In the genomic region with DNA sequence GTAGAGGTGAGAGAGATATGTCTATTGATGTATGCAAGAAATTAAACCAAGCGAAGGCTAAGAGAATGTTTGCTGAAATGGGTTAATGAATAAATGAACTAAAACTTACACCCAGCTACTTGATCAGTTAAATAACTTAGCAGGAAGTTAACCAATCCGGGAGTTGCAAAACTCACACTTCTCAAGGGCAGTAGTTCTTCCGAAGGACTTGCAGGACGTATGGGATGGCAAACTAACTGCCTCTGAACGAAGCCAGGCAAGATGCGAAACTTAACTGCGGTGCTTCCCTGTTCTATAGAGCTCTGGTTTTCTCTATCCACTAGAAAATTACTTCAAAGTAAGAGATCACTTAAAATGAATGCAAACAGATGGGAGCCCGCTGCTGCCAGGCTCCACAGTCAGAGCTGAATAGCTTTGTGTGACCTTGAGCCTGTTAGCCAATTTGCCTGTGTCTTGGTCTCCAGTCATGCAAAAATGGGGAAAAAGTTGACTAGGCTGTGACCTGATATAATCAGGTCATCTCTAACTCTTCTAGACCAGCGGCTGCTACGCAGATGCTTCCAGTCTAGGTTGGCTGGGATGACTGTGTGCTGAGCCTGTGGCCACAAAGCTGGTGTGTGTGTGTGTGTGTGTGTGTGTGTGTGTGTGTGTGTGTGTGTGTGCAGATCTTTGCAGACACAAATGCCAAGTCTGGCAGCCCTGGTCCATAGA, we compare ENCODE assay signal across 23 mouse cellular contexts. TPM values are rescaled to one million over a fixed set of nuclear protein-coding genes. Genes with fewer than 3 reads are reported as not detected.
DNase-seq lines count a peak whose midpoint lies in the region; ATAC-seq and TF ChIP-seq lines count a peak whose summit lies in the region.
"Had no signal": no experiment of that assay in that cellular context is flagged by ENCODE, and none has a peak within 500 bp of the region (broad histone marks: within the 10 kb centered on the region; RNA-seq: fewer than 3 reads in every experiment).

No protein-coding gene starts in this region.

- H3K9ac ChIP-seq in hindbrain, postnatal 0 days (replicated peaks; ENCODE audit: low read length) = no peak overlapping the region
- no peak overlapping the region for H3K9ac ChIP-seq in hindbrain, embryonic 14.5 days
- no peak overlapping the region for H3K9ac ChIP-seq in hindbrain, embryonic 16.5 days (ENCODE audit: low read depth, low read length)
- H3K9ac ChIP-seq: lung, embryonic 15.5 days had no signal

- no peaks in the 10 kb centered on the region for H3K27me3 ChIP-seq in hindbrain, postnatal 0 days (ENCODE audit: insufficient read depth, low read length)
- no peaks in the 10 kb centered on the region for H3K27me3 ChIP-seq in hindbrain, embryonic 14.5 days (ENCODE audit: control insufficient read depth, insufficient read depth, low read length)
- H3K27me3 ChIP-seq in embryonic facial prominence, embryonic 10.5 days (replicated peaks; ENCODE audit: low read depth, poor library complexity, severe bottlenecking) = no peaks in the 10 kb centered on the region
- H3K27me3 ChIP-seq in hindbrain, embryonic 16.5 days (replicated peaks; ENCODE audit: control insufficient read depth, insufficient read depth, low read length) = no peaks in the 10 kb centered on the region
- H3K27me3 ChIP-seq: lung, embryonic 15.5 days had no signal

- H3K4me3 ChIP-seq in hindbrain, postnatal 0 days (ENCODE audit: low read length) = no peak overlapping the region
- no peak overlapping the region for H3K4me3 ChIP-seq in hindbrain, embryonic 14.5 days (replicated peaks; ENCODE audit: low read length)
- no peak overlapping the region for H3K4me3 ChIP-seq in embryonic facial prominence, embryonic 10.5 days
- no peak overlapping the region for H3K4me3 ChIP-seq in hindbrain, embryonic 16.5 days (ENCODE audit: low read length)
- H3K4me3 ChIP-seq: lung, embryonic 15.5 days; midbrain, embryonic 10.5 days; myocyte had no signal

- H3K9me3 ChIP-seq in hindbrain, postnatal 0 days (ENCODE audit: low read length) = no peaks in the 10 kb centered on the region
- H3K9me3 ChIP-seq in hindbrain, embryonic 14.5 days (ENCODE audit: control insufficient read depth, low read length) = 0 out of 2 replicates have a peak, but pooled peaks cover 9% of the 10 kb centered on the region
- no peaks in the 10 kb centered on the region; the same call in 1 of the 2 replicates for H3K9me3 ChIP-seq in embryonic facial prominence, embryonic 10.5 days
- H3K9me3 ChIP-seq in hindbrain, embryonic 16.5 days (ENCODE audit: control insufficient read depth, low read length) = peaks cover 6% of the 10 kb centered on the region
- H3K9me3 ChIP-seq: lung, embryonic 15.5 days had no signal

- ATAC-seq in hindbrain, postnatal 0 days = no peak
- ATAC-seq in hindbrain, embryonic 14.5 days (ENCODE audit: low FRiP score) = no peak
- no peak for ATAC-seq in monocyte, adult 5-6 weeks (replicated peaks; ENCODE audit: insufficient number of reproducible peaks, low FRiP score, low TSS enrichment, poor library complexity, severe bottlenecking)
- ATAC-seq in megakaryocyte-erythroid progenitor cell, adult 5-6 weeks (replicated peaks; ENCODE audit: low FRiP score, low TSS enrichment, poor library complexity, severe bottlenecking) = no peak
- ATAC-seq in hindbrain, embryonic 16.5 days = no peak
- ATAC-seq: activated CD4-positive, CD25-positive, alpha-beta regulatory T cell, adult 4 months; intestine, embryonic 16.5 days had no signal

- H3K27ac ChIP-seq in hindbrain, postnatal 0 days = no peak overlapping the region
- H3K27ac ChIP-seq in hindbrain, embryonic 14.5 days = no peak overlapping the region
- H3K27ac ChIP-seq in embryonic facial prominence, embryonic 10.5 days (replicated peaks) = no peak overlapping the region
- no peak overlapping the region for H3K27ac ChIP-seq in hindbrain, embryonic 16.5 days (ENCODE audit: low read depth, low read length)
- H3K27ac ChIP-seq: lung, embryonic 15.5 days; midbrain, embryonic 10.5 days; stomach, postnatal 0 days had no signal

- TF ChIP-seq CTCF in hindbrain, postnatal 0 days (IDR thresholded peaks at IDR 0.05; ENCODE audit: low read depth) = no peak

- H3K36me3 ChIP-seq in hindbrain, postnatal 0 days (ENCODE audit: insufficient read depth, low read length) = no peaks in the 10 kb centered on the region
- no peaks in the 10 kb centered on the region for H3K36me3 ChIP-seq in hindbrain, embryonic 14.5 days (replicated peaks; ENCODE audit: control insufficient read depth, insufficient read depth)
- H3K36me3 ChIP-seq in embryonic facial prominence, embryonic 10.5 days (replicated peaks) = no peaks in the 10 kb centered on the region
- H3K36me3 ChIP-seq in hindbrain, embryonic 16.5 days (ENCODE audit: control insufficient read depth, insufficient read depth, low read length) = no peaks in the 10 kb centered on the region
- H3K36me3 ChIP-seq: lung, embryonic 15.5 days; midbrain, embryonic 10.5 days had no signal

- DNase-seq in hindbrain, postnatal 0 days (ENCODE audit: low spot score) = peak; percentile 41
- no peak for DNase-seq in hindbrain, embryonic 14.5 days (ENCODE audit: low spot score)
- DNase-seq in NIH3T3 (ENCODE audit: low read depth) = peak; percentile 25
- DNase-seq in embryonic facial prominence, embryonic 10.5 days (ENCODE audit: low spot score) = peak; percentile 25
- peak; percentile 53 for DNase-seq in kidney, postnatal 14 days
- DNase-seq: cerebellum, adult 9-11 months; gastrocnemius, postnatal 36 days; liver; thymus, postnatal 14 days had no signal

- H3K4me2 ChIP-seq in hindbrain, postnatal 0 days (ENCODE audit: low read depth, low read length) = no peak overlapping the region
- no peak overlapping the region for H3K4me2 ChIP-seq in hindbrain, embryonic 14.5 days (replicated peaks)
- no peak overlapping the region for H3K4me2 ChIP-seq in hindbrain, embryonic 16.5 days (ENCODE audit: low read length)
- H3K4me2 ChIP-seq: lung, embryonic 15.5 days had no signal

- H3K4me1 ChIP-seq in hindbrain, postnatal 0 days (ENCODE audit: insufficient read depth, low read length) = no peaks in the 10 kb centered on the region
- H3K4me1 ChIP-seq in hindbrain, embryonic 14.5 days (replicated peaks; ENCODE audit: control insufficient read depth, insufficient read depth, low read length) = no peaks in the 10 kb centered on the region
- H3K4me1 ChIP-seq in embryonic facial prominence, embryonic 10.5 days = peaks cover 12% of the 10 kb centered on the region
- H3K4me1 ChIP-seq in hindbrain, embryonic 16.5 days (ENCODE audit: control insufficient read depth, insufficient read depth, low read depth, low read length) = no peaks in the 10 kb centered on the region
- H3K4me1 ChIP-seq: lung, embryonic 15.5 days; midbrain, embryonic 10.5 days had no signal

- 73% methylated on average over 10 of the region's 10 CpGs for WGBS in hindbrain, postnatal 0 days
- 86% methylated on average over 10 of the region's 10 CpGs for whole genome bisulfite sequencing in hindbrain, embryonic 14.5 days
- WGBS in embryonic facial prominence, embryonic 10.5 days = 77% methylated on average over 10 of the region's 10 CpGs
- 80% methylated on average over 10 of the region's 10 CpGs for WGBS in hindbrain, embryonic 16.5 days

RNA-seq across cellular contexts. Expression of gene Slc22a13, which starts 9.6 kb away (rescaled TPM):
- total RNA-seq in hindbrain, postnatal 0 days (2014; rRNA removed) = not detected in 2 replicates
- polyA plus RNA-seq in hindbrain, postnatal 0 days (2015; fragmentation: Nextera tagmentation; extraction: Ambion mirVana) = not detected in 2 replicates
- not detected in 2 replicates for polyA plus RNA-seq in hindbrain, embryonic 14.5 days (2014; fragmentation: Nextera tagmentation; extraction: Ambion mirVana)
- not detected in 2 replicates for polyA plus RNA-seq in embryonic facial prominence, embryonic 10.5 days (2016; fragmentation: Nextera tagmentation; extraction: Ambion mirVana)
- total RNA-seq in monocyte, adult 5-6 weeks (2017) = not detected in 3 replicates
- not detected in 2 replicates for total RNA-seq in megakaryocyte-erythroid progenitor cell, adult 5-6 weeks (2014; fragmentation: Nextera tagmentation)
- total RNA-seq in megakaryocyte-erythroid progenitor cell, adult 5-6 weeks (2017) = not detected in 2 replicates
- polyA plus RNA-seq in hindbrain, embryonic 16.5 days (2015; fragmentation: Nextera tagmentation; extraction: Ambion mirVana) = not detected in 2 replicates
- total RNA-seq: left cerebral cortex, postnatal 25 days; MEL had no signal
- polyA plus RNA-seq: activated CD4-positive, CD25-positive, alpha-beta regulatory T cell, adult 4 months; heart, embryonic 14.5 days; hindbrain, embryonic 11.5 days; intestine, embryonic 16.5 days; lung, embryonic 15.5 days; midbrain, embryonic 10.5 days; myocyte; stomach, postnatal 0 days had no signal

RNA-seq across cellular contexts. Expression of gene Gm47289, which starts 40.3 kb away (rescaled TPM):
- not detected in 2 replicates for total RNA-seq in hindbrain, postnatal 0 days (2014; rRNA removed)
- polyA plus RNA-seq in hindbrain, postnatal 0 days (2015; fragmentation: Nextera tagmentation; extraction: Ambion mirVana) = not detected in 2 replicates
- not detected in 2 replicates for polyA plus RNA-seq in hindbrain, embryonic 14.5 days (2014; fragmentation: Nextera tagmentation; extraction: Ambion mirVana)
- polyA plus RNA-seq in embryonic facial prominence, embryonic 10.5 days (2016; fragmentation: Nextera tagmentation; extraction: Ambion mirVana) = not detected in 2 replicates
- total RNA-seq in monocyte, adult 5-6 weeks (2017) = not detected in 3 replicates
- total RNA-seq in megakaryocyte-erythroid progenitor cell, adult 5-6 weeks (2014; fragmentation: Nextera tagmentation) = not detected in 2 replicates
- total RNA-seq in megakaryocyte-erythroid progenitor cell, adult 5-6 weeks (2017) = not detected in 2 replicates
- not detected in 2 replicates for polyA plus RNA-seq in hindbrain, embryonic 16.5 days (2015; fragmentation: Nextera tagmentation; extraction: Ambion mirVana)
- total RNA-seq: gastrocnemius, postnatal 36 days; left cerebral cortex, postnatal 25 days; MEL had no signal
- polyA plus RNA-seq: heart, embryonic 14.5 days; hindbrain, embryonic 11.5 days; intestine, embryonic 16.5 days; lung, embryonic 15.5 days; midbrain, embryonic 10.5 days; myocyte; spleen, adult 2 months; stomach, postnatal 0 days had no signal

RNA-seq across cellular contexts. Expression of gene Acaa1b, which starts 42.4 kb away (rescaled TPM):
- 3.8 and 4.0 TPM in 2 replicates for total RNA-seq in hindbrain, postnatal 0 days (2014; rRNA removed)
- polyA plus RNA-seq in hindbrain, postnatal 0 days (2015; fragmentation: Nextera tagmentation; extraction: Ambion mirVana) = 3.9 and 4.0 TPM in 2 replicates
- polyA plus RNA-seq in hindbrain, embryonic 14.5 days (2014; fragmentation: Nextera tagmentation; extraction: Ambion mirVana) = 2.2 and 3.9 TPM in 2 replicates
- 1.5 and 1.6 TPM in 2 replicates for polyA plus RNA-seq in embryonic facial prominence, embryonic 10.5 days (2016; fragmentation: Nextera tagmentation; extraction: Ambion mirVana)
- not detected in 3 replicates for total RNA-seq in monocyte, adult 5-6 weeks (2017)
- not detected in 2 replicates for total RNA-seq in megakaryocyte-erythroid progenitor cell, adult 5-6 weeks (2014; fragmentation: Nextera tagmentation)
- total RNA-seq in megakaryocyte-erythroid progenitor cell, adult 5-6 weeks (2017) = not detected in 2 replicates
- polyA plus RNA-seq in hindbrain, embryonic 16.5 days (2015; fragmentation: Nextera tagmentation; extraction: Ambion mirVana) = 3.7 and 5.1 TPM in 2 replicates
- polyA plus RNA-seq: activated CD4-positive, CD25-positive, alpha-beta regulatory T cell, adult 4 months had no signal
